Mouse (Mus musculus) small intestine, adult 10 weeks (tissue): ENCODE measurements around the gene Coro1b. TPM values are rescaled to one million over a fixed set of nuclear protein-coding genes. Genes with fewer than 3 reads are reported as not detected.

Experiments
- polyA plus RNA-seq: library from polyadenylated mRNA; stranded (reverse); fragments of 350-450 nt; fragmentation: Illumina TruSeq; extraction: RNeasy Lipid Tissue Mini Kit (QIAGEN cat#74804); gene quantifications from one replicate; pipeline ENCODE4 v1.2.3, GENCODE M21; 2014; ENCODE audit warnings: low replicate concordance

The Coro1b gene
- polyA plus RNA-seq: 9.9 TPM

DNA sequence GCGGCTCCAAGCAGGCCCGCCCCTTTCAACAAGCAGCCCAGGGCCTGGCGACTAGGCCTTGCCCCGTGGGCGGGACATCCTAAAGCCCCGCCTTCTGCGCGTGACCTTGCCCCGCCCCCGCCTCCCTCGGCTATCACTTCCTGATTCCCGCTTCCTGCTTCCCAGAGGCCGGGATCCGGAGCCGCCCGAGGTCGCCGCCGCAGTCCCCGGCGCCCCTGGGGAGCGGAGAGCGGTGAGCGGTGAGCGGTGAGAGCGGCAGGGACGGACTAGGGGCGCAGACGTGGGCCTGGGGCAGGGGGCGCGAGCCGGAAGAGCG, at the start of gene Coro1b:
Coro1b (plus strand) TSS at position 129 of the 316 bp plus-strand sequence.

GRCm38 (mm10) chr19:4099837-4100717, 48.3 kb upstream of the Coro1b start, which contains the start of gene Pitpnm1:
Pitpnm1 (plus strand) TSS chr19:4099998.

DNA sequence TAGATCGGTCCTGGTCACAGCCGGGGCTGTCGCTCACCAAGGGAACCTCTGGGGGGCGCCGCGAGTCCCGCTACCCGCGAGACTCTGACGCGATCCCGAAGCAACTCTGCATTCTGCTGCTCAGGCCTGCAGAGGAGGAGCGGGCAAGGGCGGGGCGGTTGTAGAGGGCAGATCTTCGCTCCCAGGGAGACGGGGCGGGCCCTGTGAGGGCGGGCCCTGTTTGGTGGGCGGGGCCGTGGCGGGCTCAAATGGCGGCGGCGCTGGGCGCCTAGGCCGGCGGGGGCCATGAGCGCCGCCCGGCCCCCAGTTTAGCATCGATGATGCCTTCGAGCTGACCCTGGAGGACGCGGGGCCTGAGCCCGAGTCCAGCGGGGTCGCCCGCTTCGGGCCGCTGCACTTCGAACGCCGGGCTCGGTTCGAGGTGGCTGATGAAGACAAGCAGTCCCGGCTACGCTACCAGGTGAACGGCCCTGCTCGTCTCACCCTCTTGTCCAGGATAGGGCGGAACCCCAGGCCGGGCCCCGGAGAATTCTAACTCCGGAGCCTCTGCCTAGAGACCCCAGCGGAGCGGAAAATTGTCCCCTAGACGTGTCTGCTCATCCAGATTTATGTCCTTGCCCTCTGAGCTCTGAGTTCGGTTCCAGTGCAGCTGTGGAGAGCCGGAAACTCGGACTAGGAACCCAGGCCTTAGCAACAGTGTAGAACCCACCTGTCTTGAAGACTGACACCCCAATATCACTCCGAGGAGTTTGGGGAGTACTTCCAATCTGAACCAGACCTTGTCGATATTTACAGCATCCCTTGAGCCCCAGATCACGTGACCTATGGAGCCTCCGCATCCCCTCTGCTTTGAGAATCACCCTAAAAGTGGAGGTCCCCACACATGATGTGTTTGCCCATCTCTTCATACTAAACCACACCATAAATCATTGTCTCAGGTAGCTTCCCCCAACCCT, 22.4 kb upstream of the Coro1b start, which contains the start of gene Aip:
Aip (minus strand) TSS at position 118 of the 956 bp plus-strand sequence.

GRCm38 (mm10) chr19:4139446-4139845, 9.0 kb upstream of the Coro1b start, which contains the start of gene Gpr152:
Gpr152 (plus strand) TSS chr19:4139787.

DNA sequence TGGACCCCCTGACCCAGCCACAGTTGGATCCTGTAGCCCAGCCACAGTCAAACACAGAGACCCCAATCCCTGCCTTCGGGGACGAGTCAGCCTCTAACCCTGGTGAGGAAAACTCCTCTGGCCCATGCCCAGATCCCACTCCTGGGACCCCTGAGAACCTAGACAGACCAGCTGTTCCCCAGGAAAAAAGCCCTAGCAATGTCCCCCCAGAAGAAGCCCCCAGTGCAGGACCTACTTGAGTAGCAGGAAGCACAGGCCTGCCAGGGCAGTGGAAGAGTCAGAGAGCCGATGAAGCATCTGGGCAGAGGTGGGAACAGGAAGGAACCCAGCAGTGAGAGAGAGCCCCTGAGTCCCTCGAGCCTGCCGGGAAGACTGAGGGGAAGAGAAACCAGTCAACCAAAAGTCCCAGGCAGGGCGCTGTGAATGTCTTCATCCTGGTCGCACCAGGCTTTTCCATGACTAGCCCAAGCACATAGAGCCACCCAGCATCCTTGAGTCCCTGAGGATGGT, 4.6 kb upstream of the Coro1b start, which contains the start of gene Cabp4:
Cabp4 (minus strand) TSS at position 275 of the 510 bp plus-strand sequence.

GRCm38 (mm10) chr19:4153232-4153654, 4.8 kb downstream of the Coro1b start, which contains the start of gene Ptprcap:
Ptprcap (plus strand) TSS chr19:4153604.

DNA sequence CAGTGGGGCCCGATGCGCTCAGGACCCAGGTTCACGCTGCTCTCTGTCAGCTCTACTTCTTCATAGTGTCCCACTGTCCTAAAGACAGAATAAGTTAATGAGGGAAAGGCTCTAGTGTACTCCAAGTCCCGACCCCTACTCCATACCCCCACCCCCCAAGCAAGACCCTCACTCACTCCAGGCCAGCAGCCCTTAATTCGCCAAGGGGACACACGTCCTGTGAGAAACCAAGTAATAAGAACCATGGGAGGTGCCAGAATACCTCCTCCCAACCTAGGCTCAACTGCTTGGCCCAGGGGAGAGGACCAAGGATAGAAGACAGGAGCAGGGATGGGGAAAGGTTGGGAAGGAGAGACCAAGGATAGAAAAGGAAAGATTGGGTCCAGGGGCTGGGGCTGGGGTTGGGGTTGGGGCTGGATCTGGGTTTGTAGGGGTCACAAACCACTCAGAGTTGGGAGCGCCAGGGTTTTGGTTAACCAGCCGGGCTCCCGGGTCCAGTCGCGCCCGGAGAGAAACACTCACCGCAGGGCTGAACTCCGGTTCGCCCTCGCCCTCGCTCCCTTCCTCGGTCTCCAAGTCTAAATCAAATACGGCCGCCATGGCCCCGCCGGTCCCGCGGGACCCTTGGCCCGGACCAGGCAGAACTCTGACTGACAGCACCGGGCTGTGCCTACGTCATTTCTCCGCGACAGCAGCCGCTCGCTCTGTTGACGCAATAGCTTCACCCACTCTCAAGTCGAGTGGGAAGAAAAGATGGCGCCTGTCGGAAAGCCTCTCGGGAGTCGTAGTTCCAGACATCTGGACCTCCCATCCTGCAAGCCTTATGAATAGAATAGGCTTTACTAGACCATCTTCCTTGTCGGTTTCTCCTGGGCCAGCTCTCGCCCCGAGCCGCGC, 14.5 kb downstream of the Coro1b start, which contains the start of gene Rps6kb2:
Rps6kb2 (minus strand) TSS at position 709 of the 897 bp plus-strand sequence.

GRCm38 (mm10) chr19:4175368-4175947, 27.0 kb downstream of the Coro1b start, which contains the start of gene Carns1:
Carns1 (minus strand) TSS chr19:4175479.

GRCm38 (mm10) chr19:4190831-4191334, 42.5 kb downstream of the Coro1b start, which contains the start of gene Tbc1d10c:
Tbc1d10c (minus strand) TSS chr19:4191284.

GRCm38 (mm10) chr19:4191528-4192250, 43.3 kb downstream of the Coro1b start, which contains the start of gene Ppp1ca:
Ppp1ca (plus strand) TSS chr19:4192065.

DNA sequence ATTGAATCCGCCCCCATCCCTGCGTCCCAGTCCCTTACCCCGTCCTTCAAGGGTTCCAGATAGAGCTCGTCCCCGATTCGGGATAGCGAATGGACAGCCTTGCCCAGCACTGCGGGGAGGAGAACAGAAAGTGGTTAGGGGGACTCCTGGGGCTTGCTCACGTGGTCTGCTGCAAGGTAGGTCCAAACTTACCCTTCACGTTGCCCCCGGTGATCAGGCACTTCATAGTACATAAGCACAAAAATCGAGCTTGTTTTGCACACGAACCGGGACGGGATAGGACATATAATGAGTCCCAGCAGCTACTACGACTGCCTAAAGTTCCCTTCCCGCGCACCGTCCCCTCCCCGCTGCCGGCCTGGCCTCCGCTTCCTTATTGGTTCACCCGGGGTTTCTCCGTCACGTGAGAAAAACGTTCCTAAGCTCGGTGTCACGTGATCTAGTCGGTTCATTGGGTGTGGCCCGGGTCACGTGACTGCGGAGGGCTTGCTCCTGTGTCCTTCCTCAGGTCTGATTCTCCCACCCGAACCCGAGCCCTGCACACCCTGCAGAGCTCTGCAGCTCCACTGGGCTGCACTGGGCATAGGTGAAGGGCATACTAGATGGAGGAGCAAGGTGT, 53.0 kb downstream of the Coro1b start, which contains the start of gene Rad9a:
Rad9a (minus strand) TSS at position 372 of the 619 bp plus-strand sequence.

Other genes with a start within 250 kb of the Coro1b start
- gene Tcirg1, start 241.5 kb upstream of the Coro1b start, polyA plus RNA-seq: 1.8 TPM
- gene Ndufs8, start 235.8 kb upstream of the Coro1b start, polyA plus RNA-seq: 0.63 TPM
- gene Aldh3b1, start 218.8 kb upstream of the Coro1b start, polyA plus RNA-seq: 1.9 TPM
- 0.33 TPM for gene Unc93b1, start 213.4 kb upstream of the Coro1b start, polyA plus RNA-seq
- not detected for gene Aldh3b3, start 190.0 kb upstream of the Coro1b start, polyA plus RNA-seq
- gene Aldh3b2, start 176.3 kb upstream of the Coro1b start, polyA plus RNA-seq: not detected
- gene Acy3, start 162.0 kb upstream of the Coro1b start, polyA plus RNA-seq: 5.0 TPM
- not detected for gene Tbx10, start 155.9 kb upstream of the Coro1b start, polyA plus RNA-seq
- not detected for gene Nudt8, start 148.0 kb upstream of the Coro1b start, polyA plus RNA-seq
- 0.19 TPM for gene Gm49405, start 148.0 kb upstream of the Coro1b start, polyA plus RNA-seq
- gene Doc2g, start 145.3 kb upstream of the Coro1b start, polyA plus RNA-seq: not detected
- gene Ndufv1, start 135.8 kb upstream of the Coro1b start, polyA plus RNA-seq: 2.5 TPM
- 15.3 TPM for gene Gstp1, start 110.6 kb upstream of the Coro1b start, polyA plus RNA-seq
- gene Gstp2, start 102.6 kb upstream of the Coro1b start, polyA plus RNA-seq: 8.5 TPM
- not detected for gene Gstp3, start 89.0 kb upstream of the Coro1b start, polyA plus RNA-seq
- not detected for gene Cabp2, start 67.0 kb upstream of the Coro1b start, polyA plus RNA-seq
- 2.9 TPM for gene Cdk2ap2, start 51.4 kb upstream of the Coro1b start, polyA plus RNA-seq
- gene Pitpnm1, start 48.6 kb upstream of the Coro1b start, polyA plus RNA-seq: 0.93 TPM
- gene Aip, start 22.8 kb upstream of the Coro1b start, polyA plus RNA-seq: not detected
- gene Gpr152, start 8.8 kb upstream of the Coro1b start, polyA plus RNA-seq: not detected
- gene Cabp4, start 4.6 kb upstream of the Coro1b start, polyA plus RNA-seq: 0.71 TPM
- 1.9 TPM for gene Ptprcap, start 5.0 kb downstream of the Coro1b start, polyA plus RNA-seq
- gene Rps6kb2, start 14.7 kb downstream of the Coro1b start, polyA plus RNA-seq: 1.9 TPM
- 0.67 TPM for gene Carns1, start 26.9 kb downstream of the Coro1b start, polyA plus RNA-seq
- 0.56 TPM for gene Tbc1d10c, start 42.7 kb downstream of the Coro1b start, polyA plus RNA-seq
- 39.0 TPM for gene Ppp1ca, start 43.4 kb downstream of the Coro1b start, polyA plus RNA-seq
- 1.7 TPM for gene Rad9a, start 53.0 kb downstream of the Coro1b start, polyA plus RNA-seq
- gene Clcf1, start 65.6 kb downstream of the Coro1b start, polyA plus RNA-seq: 0.33 TPM
- gene AC109138.7, start 65.7 kb downstream of the Coro1b start, polyA plus RNA-seq: not detected
- not detected for gene Pold4, start 83.3 kb downstream of the Coro1b start, polyA plus RNA-seq
- 4.9 TPM for gene Ssh3, start 120.6 kb downstream of the Coro1b start, polyA plus RNA-seq
- gene Ankrd13d, start 134.5 kb downstream of the Coro1b start, polyA plus RNA-seq: not detected
- gene Grk2, start 157.6 kb downstream of the Coro1b start, polyA plus RNA-seq: 13.4 TPM
- gene Kdm2a, start 249.7 kb downstream of the Coro1b start, polyA plus RNA-seq: 54.0 TPM